Mouse (Mus musculus): ENCODE measurements at regions not wholly inside any gene's neighbourhood (a gene's known extent, or its start where the extent isn't known, plus 50 kb on each side); places are given as distances from the start of the nearest gene placed in this dataset.

DNA sequence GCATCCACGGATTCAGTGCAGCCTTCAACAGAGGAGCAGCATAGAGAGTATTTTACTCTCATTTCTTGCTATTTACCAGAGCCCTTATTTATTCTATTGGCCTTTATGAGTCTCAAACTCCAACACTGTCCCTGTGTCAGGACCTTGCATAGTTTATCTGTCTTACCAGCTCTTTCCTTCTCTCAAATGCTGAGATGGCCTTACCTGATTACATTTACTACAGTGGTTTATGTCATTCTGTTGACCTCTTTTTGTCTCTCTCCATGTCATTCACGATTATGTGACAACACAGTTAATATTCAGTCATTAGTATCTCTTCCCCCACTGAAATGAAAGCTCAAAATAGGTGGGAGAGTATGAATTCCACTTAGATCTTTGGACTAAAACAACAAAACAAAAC lies 535.7 kb upstream of the Kif18a start:
- no peak for TF ChIP-seq CTCF (IDR thresholded peaks at IDR 0.05; ENCODE audit: low read depth)
- no peak for TF ChIP-seq EP300 (IDR thresholded peaks at IDR 0.05; ENCODE audit: low read depth)

Data from heart, postnatal 0 days (tissue).